Mouse (Mus musculus): ENCODE results near the gene Dennd1c.

Dennd1c gene

DNA sequence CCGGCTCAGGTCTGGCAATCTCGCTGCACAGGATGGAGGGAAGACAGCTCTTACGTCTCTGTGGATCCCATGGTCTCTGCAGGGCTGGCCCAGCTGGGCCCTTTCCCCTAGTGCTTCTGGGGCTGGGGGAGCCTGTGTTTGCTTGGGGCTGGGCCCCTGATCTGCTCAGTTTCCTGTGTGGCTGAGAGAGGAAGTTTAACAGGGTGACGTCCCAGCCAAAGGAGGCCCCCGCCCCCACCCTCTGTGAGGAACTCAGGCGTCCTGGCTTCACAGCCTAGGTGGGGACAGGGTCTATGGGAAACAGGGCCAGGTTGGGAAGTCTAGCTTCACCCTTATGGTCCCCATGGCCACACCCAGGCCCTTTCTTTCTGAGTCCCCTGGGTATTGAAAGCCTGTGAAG lies at the start of gene Dennd1c:
Gene Dennd1c (minus strand): TSS at position 179 of the 400 bp plus-strand sequence.
- no peak for DNase-seq

- no peak for DNase-seq
Measured at GRCm38 (mm10) chr17:57125853-57126622, 47.7 kb upstream of the Dennd1c start.

GRCm38 (mm10) chr17:57124792-57125191 lies 46.5 kb upstream of the Dennd1c start:
- DNase-seq = no peak

DNA sequence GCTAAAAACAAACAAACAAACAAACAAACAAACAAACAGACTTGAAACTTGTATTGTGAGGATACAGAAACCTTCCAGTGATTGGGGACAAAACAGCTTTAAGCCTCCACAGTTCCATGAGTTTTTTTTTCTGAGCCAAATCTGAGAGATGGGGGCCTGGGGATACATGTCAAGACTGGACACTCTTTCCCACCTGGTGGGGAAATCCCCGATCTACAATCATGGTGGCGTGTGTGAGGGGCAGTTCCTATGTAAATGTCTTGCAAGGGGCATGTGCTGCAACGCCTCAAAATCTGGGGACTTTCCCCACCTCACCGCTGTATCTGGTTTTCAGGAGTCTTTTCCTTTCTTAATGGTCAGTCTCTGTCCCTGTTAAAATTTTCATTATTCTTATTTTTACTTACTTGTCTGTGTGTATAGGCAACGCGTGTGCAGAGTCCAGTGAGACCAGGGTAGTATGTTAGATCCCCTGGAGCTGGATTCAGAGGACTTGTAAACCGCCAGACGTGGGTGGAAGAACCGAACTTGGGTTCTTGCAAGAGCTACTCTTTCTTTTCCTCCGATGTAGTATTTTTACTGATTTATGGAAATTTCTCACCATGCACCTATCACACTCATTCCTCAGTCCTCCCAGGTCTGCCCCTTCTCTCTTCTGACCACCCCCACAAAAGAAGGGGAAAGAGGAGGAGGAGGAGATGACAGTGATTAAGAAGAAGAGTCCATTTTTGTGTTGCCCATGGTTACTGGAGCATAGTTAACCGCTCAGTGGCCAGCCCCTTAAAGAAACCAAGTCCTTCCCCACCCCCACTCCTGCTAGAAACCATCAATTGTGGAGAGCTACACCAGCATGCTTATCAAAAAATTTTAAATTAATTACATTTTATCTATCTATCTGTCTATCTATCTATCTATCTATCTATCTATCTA lies 45.1 kb upstream of the Dennd1c start:
- no peak for DNase-seq

GRCm38 (mm10) chr17:57121856-57122255 lies 43.5 kb upstream of the Dennd1c start:
- DNase-seq = no peak

DNA sequence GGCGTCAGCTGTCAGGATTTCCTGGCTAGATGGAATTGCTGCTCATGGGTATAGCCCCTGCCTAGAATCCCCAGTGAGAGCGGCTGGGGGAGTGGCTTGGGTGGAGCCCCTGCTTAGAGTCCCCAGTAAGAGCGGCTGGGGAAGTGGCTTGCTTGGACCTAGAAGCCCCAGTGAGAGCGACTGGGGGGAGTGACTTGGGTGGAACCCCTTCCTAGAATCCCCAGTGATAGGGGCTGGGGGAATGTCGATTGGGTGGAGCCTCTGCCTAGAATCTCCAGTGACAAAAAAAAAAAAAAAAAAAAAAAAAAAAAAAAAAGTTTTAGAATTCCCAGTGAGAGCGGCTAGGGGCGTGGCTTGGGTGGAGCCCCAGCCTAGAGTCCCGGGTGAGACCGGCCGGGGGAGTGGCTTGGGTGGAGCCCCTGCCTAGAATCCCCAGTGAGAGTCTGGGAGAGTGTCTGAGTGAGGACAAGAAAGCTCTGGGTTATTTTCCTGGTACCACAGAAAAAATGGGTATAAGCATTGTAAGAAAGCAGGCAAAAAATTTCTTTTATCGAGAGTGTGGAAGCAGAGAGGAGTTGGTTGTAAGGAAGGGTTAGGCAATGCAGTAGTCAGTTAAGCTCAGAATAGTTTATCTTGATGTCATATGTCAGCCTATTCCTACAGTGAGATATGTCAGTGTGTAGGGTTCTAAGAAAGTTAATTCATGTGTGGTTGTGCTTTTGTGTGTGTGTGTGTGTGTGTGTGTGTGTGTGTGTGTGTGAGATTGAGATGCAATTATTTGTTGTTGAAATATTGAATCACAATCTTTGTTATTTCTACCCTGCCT lies 40.4 kb upstream of the Dennd1c start:
- DNase-seq = no peak

DNA sequence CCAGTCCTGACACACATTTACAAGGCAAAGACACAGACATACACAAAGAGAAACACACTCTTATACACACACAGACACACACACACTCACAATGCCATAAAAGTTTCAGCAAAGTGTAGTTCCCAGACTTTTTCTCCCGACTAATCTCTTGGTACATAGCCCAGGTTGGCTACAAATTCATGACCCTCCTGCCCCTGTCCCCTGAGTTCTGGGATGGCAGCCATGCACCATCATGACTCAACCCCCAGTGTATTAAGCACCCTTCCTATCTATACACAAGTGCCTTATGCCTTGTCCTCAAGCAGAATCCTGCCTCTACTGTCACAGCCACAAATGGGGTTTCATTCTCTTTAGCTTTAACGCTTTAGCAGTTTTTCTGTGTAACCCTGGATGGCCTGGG lies 38.5 kb upstream of the Dennd1c start:
- DNase-seq = no peak

DNA sequence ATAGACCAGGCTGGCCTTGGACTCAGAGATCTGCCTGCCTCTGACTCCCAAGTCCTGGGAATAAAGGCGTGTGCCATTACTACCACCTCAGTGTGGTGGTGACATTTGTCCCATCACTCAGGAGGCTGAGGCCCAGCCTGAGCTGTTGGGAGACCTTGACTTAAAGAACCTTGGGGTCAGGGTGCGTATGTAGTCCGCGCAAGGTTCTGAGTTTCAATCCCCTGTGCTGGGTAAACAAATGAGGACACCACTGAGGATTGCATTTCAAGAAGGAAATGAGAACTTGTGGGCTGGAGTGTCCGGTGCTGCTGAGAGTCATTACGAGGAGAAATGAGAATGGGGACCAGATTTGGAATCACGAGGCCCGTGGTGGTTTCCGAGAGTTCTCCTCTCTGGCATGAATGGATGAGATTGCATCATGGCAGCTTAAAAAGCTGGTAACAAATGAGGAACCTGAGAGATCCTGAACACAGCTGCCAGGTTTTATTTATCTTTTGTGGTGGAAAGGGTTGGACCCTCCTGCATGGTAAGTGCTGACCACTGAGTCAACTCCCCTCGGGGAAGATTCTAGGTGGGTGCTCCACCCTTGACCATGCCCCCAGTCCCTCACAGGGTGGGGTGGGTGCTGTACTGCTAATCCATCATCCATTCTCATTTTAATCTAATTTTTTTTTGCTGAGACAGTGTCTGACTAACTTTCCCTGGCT lies 34.6 kb upstream of the Dennd1c start:
- DNase-seq = no peak

GRCm38 (mm10) chr17:57110005-57110404 lies 31.7 kb upstream of the Dennd1c start:
- DNase-seq = no peak

DNA sequence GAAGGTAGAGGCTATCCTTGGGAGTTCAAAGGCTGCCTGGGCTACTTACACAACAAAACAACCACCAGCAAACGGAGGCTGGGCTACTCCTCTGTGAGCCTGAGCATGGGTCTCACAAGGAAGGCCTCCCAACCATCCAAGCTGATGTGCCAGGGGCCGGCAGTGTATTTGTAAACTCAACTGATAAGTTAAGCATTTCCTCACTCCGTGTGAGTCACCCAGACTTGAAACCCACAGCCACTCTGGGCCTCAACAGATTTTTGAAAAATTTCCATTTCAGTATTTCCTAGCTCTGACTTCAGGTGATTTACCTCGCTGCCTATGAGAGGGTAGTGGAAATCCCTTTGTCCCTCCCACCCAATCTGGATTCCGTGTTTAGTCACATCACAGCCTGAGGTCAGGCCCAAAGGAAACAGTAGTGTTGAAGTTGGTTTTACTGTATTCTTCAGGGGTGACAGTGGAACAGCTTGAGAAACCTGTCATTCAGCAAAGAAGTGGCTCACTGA lies 30.4 kb upstream of the Dennd1c start:
- DNase-seq = no peak

GRCm38 (mm10) chr17:57108040-57108665 lies 29.8 kb upstream of the Dennd1c start:
- no peak for DNase-seq

- DNase-seq = no peak
Measured at GRCm38 (mm10) chr17:57107064-57107463, 28.8 kb upstream of the Dennd1c start.

DNA sequence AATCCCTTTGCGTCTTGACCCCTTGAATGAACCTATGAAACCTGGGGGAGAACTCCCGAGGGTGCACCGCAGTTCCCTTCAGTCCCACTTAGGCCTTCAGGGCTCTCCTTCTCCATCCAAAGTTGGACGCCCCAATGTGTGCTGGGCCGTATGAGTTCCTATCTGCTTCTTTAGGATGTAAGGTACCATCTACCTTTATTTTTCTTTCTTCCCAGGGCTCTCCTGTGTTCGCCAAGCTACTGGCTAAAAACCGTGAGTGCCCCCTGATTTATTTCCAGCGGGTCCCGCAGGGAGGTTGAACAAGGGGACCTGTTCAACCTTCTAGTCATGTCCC lies 27.7 kb upstream of the Dennd1c start:
- DNase-seq = no peak

DNA sequence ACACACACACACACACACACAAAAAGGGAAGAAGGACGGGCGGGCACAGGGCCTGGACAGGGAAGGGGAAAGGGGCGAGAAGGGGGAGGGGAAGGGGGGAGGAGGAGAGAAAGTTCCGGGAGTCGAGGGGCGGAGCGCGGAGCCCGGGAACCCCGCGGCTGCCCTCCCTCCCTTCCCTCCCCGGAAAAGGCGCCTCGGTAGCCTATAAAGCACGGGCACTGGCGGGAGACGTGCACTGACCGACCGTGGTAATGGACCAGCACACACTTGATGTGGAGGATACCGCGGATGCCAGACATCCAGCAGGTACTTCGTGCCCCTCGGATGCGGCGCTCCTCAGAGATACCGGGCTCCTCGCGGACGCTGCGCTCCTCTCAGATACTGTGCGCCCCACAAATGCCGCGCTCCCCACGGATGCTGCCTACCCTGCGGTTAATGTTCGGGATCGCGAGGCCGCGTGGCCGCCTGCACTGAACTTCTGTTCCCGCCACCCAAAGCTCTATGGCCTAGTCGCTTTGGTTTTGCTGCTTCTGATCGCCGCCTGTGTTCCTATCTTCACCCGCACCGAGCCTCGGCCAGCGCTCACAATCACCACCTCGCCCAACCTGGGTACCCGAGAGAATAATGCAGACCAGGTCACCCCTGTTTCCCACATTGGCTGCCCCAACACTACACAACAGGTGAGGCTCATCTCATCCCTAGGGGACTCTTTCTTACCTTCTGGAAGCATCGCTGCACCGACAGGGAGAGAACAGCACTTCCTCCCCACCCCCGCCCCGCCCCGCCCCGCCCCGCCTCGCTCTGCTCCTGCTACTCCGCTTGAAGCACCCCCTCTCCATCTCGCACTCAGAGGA lies 27.1 kb upstream of the Dennd1c start, which contains the start of gene Tnfsf9:
Gene Tnfsf9 (plus strand): TSS at position 145 of the 854 bp plus-strand sequence.
- DNase-seq = no peak

- DNase-seq = no peak
Measured at GRCm38 (mm10) chr17:57104496-57104895, 26.2 kb upstream of the Dennd1c start.

GRCm38 (mm10) chr17:57102276-57102675 lies 24.0 kb upstream of the Dennd1c start:
- DNase-seq = no peak

GRCm38 (mm10) chr17:57099629-57100325 lies 21.5 kb upstream of the Dennd1c start:
- DNase-seq = no peak

GRCm38 (mm10) chr17:57098321-57098720 lies 20.0 kb upstream of the Dennd1c start:
- DNase-seq = no peak

- DNase-seq = peak; percentile 79
Measured at GRCm38 (mm10) chr17:57096623-57096920, 18.3 kb upstream of the Dennd1c start.

All from right cerebral cortex, adult 18-20 months (tissue).